Mouse (Mus musculus): ENCODE measurements around the gene Hormad2. TPM values are rescaled to one million over a fixed set of nuclear protein-coding genes. Genes with fewer than 3 reads are reported as not detected.

Gene Hormad2
- polyA plus RNA-seq, 1 experiment from 2014 or later = 0.09 TPM

GRCm38 (mm10) chr11:4308514-4309450 lies 132.1 kb downstream of the Hormad2 start:
- Histone ChIP-seq H3K27ac (peak overlapping the region; percentile 60), H3K4me3 (replicated peaks) (peak overlapping the region; percentile 16; the same call in 1 of the 2 replicates), H3K4me1 (peaks cover 19% of the 10 kb centered on the region), H3K9me3 (replicated peaks) (no peaks in the 10 kb centered on the region), H3K27me3 (0 out of 2 replicates have a peak, but pooled peaks cover 3% of the 10 kb centered on the region), H3K4me2 (peak overlapping the region; percentile 49), H3K36me3 (no peaks in the 10 kb centered on the region), H3K9ac (no peak overlapping the region)
- 30% methylated on average over 25 of the region's 25 CpGs for WGBS
- ATAC-seq (replicated peaks; ENCODE audit: low FRiP score) = peak; percentile 58; the same call in 1 of the 2 replicates

GRCm38 (mm10) chr11:4308060-4308513 lies 132.8 kb downstream of the Hormad2 start:
- H3K36me3 ChIP-seq = no peaks in the 10 kb centered on the region
- no peaks in the 10 kb centered on the region for H3K9me3 ChIP-seq (replicated peaks)
- no peak overlapping the region for H3K9ac ChIP-seq
- H3K4me2 ChIP-seq = peak overlapping the region; percentile 49
- WGBS = 22% methylated on average over 6 of the region's 6 CpGs
- peak overlapping the region; percentile 60 for H3K27ac ChIP-seq
- ATAC-seq (replicated peaks; ENCODE audit: low FRiP score) = 0 out of 2 replicates have a peak, but pooled peaks have one; percentile 15
- H3K4me1 ChIP-seq = peaks cover 19% of the 10 kb centered on the region
- H3K4me3 ChIP-seq (replicated peaks) = peak overlapping the region; percentile 16; the same call in 1 of the 2 replicates
- 0 out of 2 replicates have a peak, but pooled peaks cover 3% of the 10 kb centered on the region for H3K27me3 ChIP-seq

- ATAC-seq (replicated peaks; ENCODE audit: low FRiP score) = no peak
- Histone ChIP-seq H3K9me3 (replicated peaks) (no peaks in the 10 kb centered on the region), H3K27ac (no peak overlapping the region), H3K4me2 (no peak overlapping the region), H3K36me3 (no peaks in the 10 kb centered on the region), H3K4me1 (peaks cover 27% of the 10 kb centered on the region), H3K27me3 (0 out of 2 replicates have a peak, but pooled peaks cover 3% of the 10 kb centered on the region), H3K9ac (no peak overlapping the region), H3K4me3 (replicated peaks) (no peak overlapping the region)
- 67% methylated on average over 2 of the region's 2 CpGs for WGBS
Measured at GRCm38 (mm10) chr11:4306086-4306485, 134.8 kb downstream of the Hormad2 start.

- peaks cover 29% of the 10 kb centered on the region for H3K4me1 ChIP-seq
- no peak overlapping the region for H3K9ac ChIP-seq
- ATAC-seq (replicated peaks; ENCODE audit: low FRiP score) = no peak
- no peaks in the 10 kb centered on the region for H3K9me3 ChIP-seq (replicated peaks)
- H3K27ac ChIP-seq = no peak overlapping the region
- H3K4me2 ChIP-seq = no peak overlapping the region
- 89% methylated on average over 4 of the region's 4 CpGs for WGBS
- no peaks in the 10 kb centered on the region for H3K36me3 ChIP-seq
- H3K4me3 ChIP-seq (replicated peaks) = no peak overlapping the region
- H3K27me3 ChIP-seq = 0 out of 2 replicates have a peak, but pooled peaks cover 3% of the 10 kb centered on the region
Measured at GRCm38 (mm10) chr11:4305090-4305489, 135.8 kb downstream of the Hormad2 start.

- no peak overlapping the region for H3K4me3 ChIP-seq (replicated peaks)
- H3K36me3 ChIP-seq = no peaks in the 10 kb centered on the region
- no peak overlapping the region for H3K4me2 ChIP-seq
- 0 out of 2 replicates have a peak, but pooled peaks cover 3% of the 10 kb centered on the region for H3K27me3 ChIP-seq
- no peaks in the 10 kb centered on the region for H3K9me3 ChIP-seq (replicated peaks)
- no peak for ATAC-seq (replicated peaks; ENCODE audit: low FRiP score)
- peaks cover 35% of the 10 kb centered on the region for H3K4me1 ChIP-seq
- no peak overlapping the region for H3K27ac ChIP-seq
- WGBS = 75% methylated on average over 4 of the region's 4 CpGs
- no peak overlapping the region for H3K9ac ChIP-seq
Measured at GRCm38 (mm10) chr11:4304203-4304602, 136.7 kb downstream of the Hormad2 start.

GRCm38 (mm10) chr11:4303033-4303432 lies 137.9 kb downstream of the Hormad2 start:
- Histone ChIP-seq H3K27me3 (0 out of 2 replicates have a peak, but pooled peaks cover 3% of the 10 kb centered on the region), H3K4me3 (replicated peaks) (no peak overlapping the region), H3K27ac (no peak overlapping the region), H3K4me2 (no peak overlapping the region), H3K9me3 (replicated peaks) (no peaks in the 10 kb centered on the region), H3K4me1 (peaks cover 33% of the 10 kb centered on the region), H3K36me3 (no peaks in the 10 kb centered on the region), H3K9ac (no peak overlapping the region)
- WGBS = 68% methylated on average over 9 of the region's 9 CpGs
- no peak for ATAC-seq (replicated peaks; ENCODE audit: low FRiP score)

GRCm38 (mm10) chr11:4302363-4302913 lies 138.5 kb downstream of the Hormad2 start:
- Histone ChIP-seq H3K27ac (peak overlapping the region; percentile 19; the same call in 1 of the 2 replicates), H3K27me3 (0 out of 2 replicates have a peak, but pooled peaks cover 3% of the 10 kb centered on the region), H3K4me3 (replicated peaks) (no peak overlapping the region), H3K9ac (no peak overlapping the region), H3K9me3 (replicated peaks) (no peaks in the 10 kb centered on the region), H3K36me3 (no peaks in the 10 kb centered on the region), H3K4me2 (no peak overlapping the region), H3K4me1 (peaks cover 29% of the 10 kb centered on the region)
- WGBS = 27% methylated on average over 5 of the region's 5 CpGs
- ATAC-seq (replicated peaks; ENCODE audit: low FRiP score) = 0 out of 2 replicates have a peak, but pooled peaks have one; percentile 12

GRCm38 (mm10) chr11:4300683-4301082 lies 140.2 kb downstream of the Hormad2 start:
- no peaks in the 10 kb centered on the region for H3K9me3 ChIP-seq (replicated peaks)
- peaks cover 29% of the 10 kb centered on the region for H3K4me1 ChIP-seq
- WGBS = 85% methylated on average over 3 of the region's 3 CpGs
- H3K27ac ChIP-seq = no peak overlapping the region
- H3K36me3 ChIP-seq = no peaks in the 10 kb centered on the region
- no peak overlapping the region for H3K4me2 ChIP-seq
- ATAC-seq (replicated peaks; ENCODE audit: low FRiP score) = no peak
- H3K4me3 ChIP-seq (replicated peaks) = no peak overlapping the region
- H3K9ac ChIP-seq = no peak overlapping the region
- 0 out of 2 replicates have a peak, but pooled peaks cover 3% of the 10 kb centered on the region for H3K27me3 ChIP-seq

GRCm38 (mm10) chr11:4299735-4300474 lies 141.0 kb downstream of the Hormad2 start:
- Histone ChIP-seq H3K9ac (no peak overlapping the region), H3K36me3 (no peaks in the 10 kb centered on the region), H3K4me2 (no peak overlapping the region), H3K4me3 (replicated peaks) (no peak overlapping the region), H3K4me1 (peaks cover 35% of the 10 kb centered on the region), H3K9me3 (replicated peaks) (no peaks in the 10 kb centered on the region), H3K27me3 (0 out of 2 replicates have a peak, but pooled peaks cover 3% of the 10 kb centered on the region), H3K27ac (no peak overlapping the region)
- 62% methylated on average over 14 of the region's 14 CpGs for WGBS
- no peak for ATAC-seq (replicated peaks; ENCODE audit: low FRiP score)

- no peak for ATAC-seq (replicated peaks; ENCODE audit: low FRiP score)
Measured at GRCm38 (mm10) chr11:4299191-4299590, 141.7 kb downstream of the Hormad2 start.

GRCm38 (mm10) chr11:4298615-4299014 lies 142.3 kb downstream of the Hormad2 start:
- H3K27me3 ChIP-seq = no peaks in the 10 kb centered on the region
- no peak overlapping the region for H3K27ac ChIP-seq
- no peak overlapping the region for H3K9ac ChIP-seq
- no peak overlapping the region for H3K4me2 ChIP-seq
- no peak for ATAC-seq (replicated peaks; ENCODE audit: low FRiP score)
- WGBS = 41% methylated on average over 7 of the region's 7 CpGs
- peaks cover 38% of the 10 kb centered on the region for H3K4me1 ChIP-seq
- no peaks in the 10 kb centered on the region for H3K9me3 ChIP-seq (replicated peaks)
- H3K36me3 ChIP-seq = no peaks in the 10 kb centered on the region
- no peak overlapping the region for H3K4me3 ChIP-seq (replicated peaks)

More at GRCm38 (mm10) chr11:4299191-4299590, 141.7 kb downstream of the Hormad2 start:
- Histone ChIP-seq H3K27me3 (0 out of 2 replicates have a peak, but pooled peaks cover 3% of the 10 kb centered on the region), H3K4me2 (0 out of 2 replicates have a peak overlapping the region, but pooled peaks have one; percentile 2), H3K9me3 (replicated peaks) (no peaks in the 10 kb centered on the region), H3K4me1 (peaks cover 38% of the 10 kb centered on the region), H3K9ac (no peak overlapping the region), H3K36me3 (no peaks in the 10 kb centered on the region), H3K27ac (no peak overlapping the region), H3K4me3 (replicated peaks) (no peak overlapping the region)
- 45% methylated on average over 12 of the region's 12 CpGs for WGBS
